Mouse (Mus musculus) heart, embryonic 15.5 days (tissue): Measurements from ENCODE around the gene Actl6b. TPM values are rescaled to one million over a fixed set of nuclear protein-coding genes. Genes with fewer than 3 reads are reported as not detected.

Experiments used
- ATAC-seq: fragments of 200-750 bp; cut with Nextera tagmentation; replicated peaks from 2 replicates; pipeline ENCODE4 v1.8.0; 2017; ENCODE audit warnings: low read depth, moderate TSS enrichment; ENCODE audit not compliant: insufficient number of reproducible peaks, insufficient read depth, low FRiP score
- H3K27ac ChIP-seq: fragments of 300-500 bp; sonication (generic); 2 replicates; pipeline ENCODE4 v1.5.1; 2015; ENCODE audit warnings: mild to moderate bottlenecking, inconsistent platforms
- H3K27me3 ChIP-seq: fragments of 300-500 bp; sonication (generic); 2 replicates; pipeline ENCODE4 v1.6.1; 2015; ENCODE audit warnings: inconsistent platforms
- H3K36me3 ChIP-seq: fragments of 300-500 bp; sonication (generic); 2 replicates; pipeline ENCODE4 v1.6.1; 2015; ENCODE audit warnings: mild to moderate bottlenecking, inconsistent platforms
- H3K4me1 ChIP-seq: fragments of 300-500 bp; sonication (generic); replicated peaks from 2 replicates; pipeline ENCODE4 v1.6.1; 2015; ENCODE audit warnings: inconsistent platforms
- H3K4me2 ChIP-seq: fragments of 300-500 bp; sonication (generic); 2 replicates; pipeline ENCODE4 v1.6.1; 2015; ENCODE audit warnings: inconsistent platforms, mild to moderate bottlenecking, moderate library complexity
- H3K4me3 ChIP-seq: fragments of 300-500 bp; sonication (generic); 2 replicates; pipeline ENCODE4 v1.5.1; 2015; ENCODE audit warnings: mild to moderate bottlenecking, inconsistent platforms
- H3K9ac ChIP-seq: fragments of 300-500 bp; sonication (generic); 2 replicates; pipeline ENCODE4 v1.6.1; 2015; ENCODE audit warnings: mild to moderate bottlenecking, inconsistent platforms
- H3K9me3 ChIP-seq: fragments of 300-500 bp; sonication (generic); replicated peaks from 2 replicates; pipeline ENCODE4 v1.6.1; 2016; ENCODE audit warnings: inconsistent platforms
- WGBS: fragments of 180-500 bp; shearing (Covaris S2); methylation state at CpG from one replicate; pipeline ENCODE4 v1.1.7; 2015; ENCODE audit warnings: mixed read lengths; 5-methylcytosine and 5-hydroxymethylcytosine counted together
- polyA plus RNA-seq: library from polyadenylated mRNA; unstranded; fragments of >200 nt; fragmentation: Nextera tagmentation; extraction: Ambion mirVana; gene quantifications from 2 replicates; pipeline ENCODE4 v1.2.1, GENCODE M21; 2015

Gene Actl6b
- polyA plus RNA-seq, 1 experiment from 2014 or later: 0.13 TPM

- WGBS: 80% methylated on average over 9 of the region's 9 CpGs
- H3K36me3 ChIP-seq: peaks cover 83% of the 10 kb centered on the region
- no peak for ATAC-seq
- no peaks in the 10 kb centered on the region for H3K27me3 ChIP-seq
- H3K9me3 ChIP-seq: no peaks in the 10 kb centered on the region
- no peak overlapping the region for H3K9ac ChIP-seq
- H3K27ac ChIP-seq: no peak overlapping the region
- H3K4me1 ChIP-seq: peaks cover 13% of the 10 kb centered on the region
- H3K4me2 ChIP-seq: no peak overlapping the region
- H3K4me3 ChIP-seq: no peak overlapping the region
Measured at GRCm38 (mm10) chr5:137521861-137522260, 31.5 kb upstream of the Actl6b start.

DNA sequence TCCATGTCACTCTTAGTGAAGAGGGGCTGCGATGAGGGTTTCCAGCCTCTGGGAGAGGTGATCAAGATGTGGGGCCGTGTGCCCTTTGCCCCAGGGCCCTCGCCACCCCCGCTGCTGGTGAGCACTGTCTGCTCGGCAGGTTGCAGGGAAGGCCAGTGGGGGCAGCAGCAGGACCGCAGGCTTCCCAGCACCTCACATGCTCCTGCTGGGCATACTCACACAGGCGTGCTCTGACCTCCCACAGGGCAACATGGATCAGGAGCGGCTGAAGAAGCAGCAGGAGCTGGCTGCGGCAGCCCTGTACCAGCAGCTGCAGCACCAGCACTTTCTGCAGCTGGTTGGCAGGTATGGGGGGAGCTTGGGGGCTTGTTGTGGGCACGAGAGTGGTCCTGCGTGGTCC, 30.6 kb upstream of the Actl6b start:
- no peak overlapping the region for H3K4me2 ChIP-seq
- ATAC-seq: no peak
- H3K4me1 ChIP-seq: peaks cover 16% of the 10 kb centered on the region
- H3K9ac ChIP-seq: no peak overlapping the region
- H3K27ac ChIP-seq: no peak overlapping the region
- H3K9me3 ChIP-seq: no peaks in the 10 kb centered on the region
- H3K36me3 ChIP-seq: peaks cover 90% of the 10 kb centered on the region
- WGBS: 78% methylated on average over 11 of the region's 11 CpGs
- no peaks in the 10 kb centered on the region for H3K27me3 ChIP-seq
- H3K4me3 ChIP-seq: no peak overlapping the region

GRCm38 (mm10) chr5:137523396-137524250, 29.7 kb upstream of the Actl6b start:
- no peak for ATAC-seq
- Histone ChIP-seq H3K9ac (no peak overlapping the region), H3K9me3 (no peaks in the 10 kb centered on the region), H3K4me3 (no peak overlapping the region), H3K36me3 (peaks cover 95% of the 10 kb centered on the region), H3K4me1 (peaks cover 22% of the 10 kb centered on the region), H3K27me3 (no peaks in the 10 kb centered on the region), H3K27ac (no peak overlapping the region), H3K4me2 (no peak overlapping the region)
- 82% methylated on average over 25 of the region's 25 CpGs for WGBS

- WGBS: 84% methylated on average over 8 of the region's 8 CpGs
- Histone ChIP-seq H3K9me3 (no peaks in the 10 kb centered on the region), H3K4me2 (no peak overlapping the region), H3K4me1 (peaks cover 26% of the 10 kb centered on the region), H3K36me3 (peaks cover 95% of the 10 kb centered on the region), H3K27me3 (no peaks in the 10 kb centered on the region), H3K9ac (no peak overlapping the region), H3K27ac (no peak overlapping the region), H3K4me3 (no peak overlapping the region)
- ATAC-seq: no peak
Measured at GRCm38 (mm10) chr5:137524251-137524515, 29.1 kb upstream of the Actl6b start.

DNA sequence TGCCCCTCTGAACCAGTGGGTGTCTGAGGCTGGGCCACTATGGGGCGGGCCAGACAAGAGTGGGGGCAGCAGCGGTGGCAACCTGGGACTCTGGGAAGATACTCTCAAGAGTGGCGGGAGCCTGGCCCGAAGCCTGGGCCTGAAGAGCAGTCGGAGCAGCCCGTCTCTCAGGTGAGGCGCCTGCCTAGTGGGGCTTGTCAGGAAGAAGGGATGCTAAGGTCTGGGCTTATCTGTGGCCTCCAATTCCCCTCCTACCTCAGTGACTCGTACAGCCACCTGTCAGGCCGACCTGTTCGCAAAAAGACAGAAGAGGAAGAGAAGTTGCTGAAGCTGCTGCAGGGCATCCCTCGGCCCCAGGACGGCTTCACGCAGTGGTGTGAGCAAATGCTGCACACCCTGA, 28.6 kb upstream of the Actl6b start:
- Histone ChIP-seq H3K9me3 (no peaks in the 10 kb centered on the region), H3K4me1 (peaks cover 31% of the 10 kb centered on the region), H3K36me3 (peaks cover 95% of the 10 kb centered on the region), H3K9ac (no peak overlapping the region), H3K27me3 (no peaks in the 10 kb centered on the region), H3K4me2 (no peak overlapping the region), H3K4me3 (no peak overlapping the region), H3K27ac (no peak overlapping the region)
- 82% methylated on average over 13 of the region's 13 CpGs for WGBS
- no peak for ATAC-seq

GRCm38 (mm10) chr5:137525511-137525910, 27.8 kb upstream of the Actl6b start:
- Histone ChIP-seq H3K9ac (no peak overlapping the region), H3K27me3 (no peaks in the 10 kb centered on the region), H3K4me2 (no peak overlapping the region), H3K36me3 (peaks cover 88% of the 10 kb centered on the region), H3K4me3 (no peak overlapping the region), H3K4me1 (peaks cover 40% of the 10 kb centered on the region), H3K9me3 (no peaks in the 10 kb centered on the region), H3K27ac (no peak overlapping the region)
- 76% methylated on average over 16 of the region's 16 CpGs for WGBS
- ATAC-seq: no peak

DNA sequence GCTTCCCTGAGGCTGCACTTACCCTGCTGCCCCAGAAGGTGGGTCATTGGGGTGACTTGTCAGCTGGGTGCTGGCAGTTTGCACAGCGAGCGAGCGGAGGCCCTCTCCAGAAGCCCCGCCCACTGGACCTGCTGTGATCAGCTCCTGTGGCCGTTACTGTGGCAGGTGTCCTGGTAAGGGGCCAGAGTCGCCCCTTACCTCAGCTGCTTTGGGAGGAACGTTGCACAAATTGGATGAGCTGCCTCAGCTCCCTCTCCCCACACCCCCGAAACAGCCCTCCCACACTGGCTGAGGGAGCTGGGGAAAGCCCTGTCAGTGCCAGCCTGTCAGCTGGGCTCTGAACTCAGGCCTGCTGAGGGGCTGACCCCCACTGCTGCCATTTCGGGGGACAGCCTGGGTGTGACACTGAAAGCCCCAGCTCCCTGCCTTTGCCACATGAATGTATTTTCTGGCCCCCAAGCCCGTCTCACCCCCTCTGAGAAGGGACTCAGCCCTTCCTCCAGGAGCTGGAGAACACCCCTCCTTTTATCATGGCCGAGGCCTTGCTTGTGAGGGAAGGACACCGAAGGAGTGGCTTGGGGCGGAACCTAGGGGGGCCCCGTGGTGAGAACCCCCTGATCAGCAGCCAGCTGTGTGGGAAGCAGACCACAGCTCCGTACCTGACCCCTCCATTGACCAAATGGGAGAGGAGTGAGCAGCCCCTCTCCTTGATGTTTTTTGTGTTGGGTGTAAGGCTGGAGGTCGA, 27.0 kb upstream of the Actl6b start:
- Histone ChIP-seq H3K9ac (peak overlapping the region; percentile 7; the same call in 1 of the 2 replicates), H3K4me1 (peaks cover 47% of the 10 kb centered on the region)
- ATAC-seq: no peak

GRCm38 (mm10) chr5:137527413-137527812, 25.9 kb upstream of the Actl6b start:
- Histone ChIP-seq H3K9me3 (no peaks in the 10 kb centered on the region), H3K36me3 (peaks cover 69% of the 10 kb centered on the region), H3K27ac (no peak overlapping the region), H3K4me3 (no peak overlapping the region), H3K4me2 (no peak overlapping the region), H3K4me1 (peaks cover 47% of the 10 kb centered on the region), H3K9ac (no peak overlapping the region), H3K27me3 (no peaks in the 10 kb centered on the region)
- WGBS: 71% methylated on average over 1 of the region's 1 CpGs
- no peak for ATAC-seq

More for the DNA sequence above, 27.0 kb upstream of the Actl6b start:
- Histone ChIP-seq H3K4me2 (no peak overlapping the region), H3K4me3 (no peak overlapping the region), H3K27ac (peak overlapping the region; percentile 41), H3K9me3 (no peaks in the 10 kb centered on the region), H3K27me3 (no peaks in the 10 kb centered on the region), H3K36me3 (peaks cover 79% of the 10 kb centered on the region)
- 45% methylated on average over 16 of the region's 16 CpGs for WGBS

- no peaks in the 10 kb centered on the region for H3K27me3 ChIP-seq
- H3K4me1 ChIP-seq: peaks cover 47% of the 10 kb centered on the region
- 78% methylated on average over 22 of the region's 22 CpGs for WGBS
- no peak overlapping the region for H3K4me3 ChIP-seq
- H3K4me2 ChIP-seq: no peak overlapping the region
- ATAC-seq: no peak
- H3K9ac ChIP-seq: no peak overlapping the region
- no peaks in the 10 kb centered on the region for H3K9me3 ChIP-seq
- peaks cover 59% of the 10 kb centered on the region for H3K36me3 ChIP-seq
- no peak overlapping the region for H3K27ac ChIP-seq
Measured at GRCm38 (mm10) chr5:137528247-137528968, 24.9 kb upstream of the Actl6b start.

DNA sequence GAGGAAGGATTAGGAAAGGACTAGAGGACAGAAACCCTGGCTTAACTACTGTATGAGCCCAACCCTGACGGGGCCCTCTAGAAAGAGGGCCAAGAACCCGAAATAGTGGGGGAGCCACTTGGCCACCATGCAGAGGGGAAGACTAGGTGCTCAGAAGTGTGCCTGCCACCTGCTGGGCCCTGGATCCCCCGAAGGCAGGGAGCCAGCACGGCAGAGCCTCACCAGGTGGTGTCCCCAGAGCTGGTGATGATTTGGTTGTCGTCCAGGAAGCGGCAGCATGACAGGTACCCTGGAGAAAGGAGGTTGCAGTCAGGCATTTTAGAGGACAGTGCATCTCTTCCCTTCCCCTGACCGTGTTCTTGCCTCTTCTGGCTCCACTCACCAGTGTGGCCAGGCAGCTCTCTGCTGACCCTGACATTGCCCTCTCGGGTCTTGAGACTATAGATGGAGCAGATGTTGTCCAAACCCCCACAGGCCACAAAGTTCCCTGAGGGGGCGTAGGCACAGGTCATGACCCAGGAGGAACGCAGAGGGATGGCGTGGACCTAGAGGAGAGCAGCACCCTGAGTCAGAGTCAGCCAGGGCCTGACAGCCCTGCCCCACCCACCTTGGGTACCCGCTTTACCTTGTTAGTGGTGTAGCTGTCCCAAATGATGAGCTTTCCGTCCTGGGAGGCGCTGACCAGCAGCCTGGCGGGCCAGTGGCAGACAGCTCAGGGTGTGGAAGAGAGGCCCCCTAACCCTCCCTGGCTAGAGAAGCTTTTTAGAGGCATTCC, 23.9 kb upstream of the Actl6b start:
- Histone ChIP-seq H3K36me3 (peaks cover 49% of the 10 kb centered on the region), H3K4me2 (peak overlapping the region; percentile 91), H3K9ac (no peak overlapping the region), H3K27me3 (no peaks in the 10 kb centered on the region), H3K4me3 (no peak overlapping the region), H3K9me3 (no peaks in the 10 kb centered on the region), H3K27ac (peak overlapping the region; percentile 94; the same call in 1 of the 2 replicates), H3K4me1 (peaks cover 51% of the 10 kb centered on the region)
- WGBS: 78% methylated on average over 15 of the region's 15 CpGs
- no peak for ATAC-seq

- H3K4me1 ChIP-seq: peaks cover 51% of the 10 kb centered on the region
- H3K9ac ChIP-seq: peak overlapping the region; percentile 87; the same call in 1 of the 2 replicates
- H3K27ac ChIP-seq: peak overlapping the region; percentile 94
- peak overlapping the region; percentile 82 for H3K4me3 ChIP-seq
- peak overlapping the region; percentile 91 for H3K4me2 ChIP-seq
- 79% methylated on average over 8 of the region's 8 CpGs for WGBS
- no peaks in the 10 kb centered on the region for H3K27me3 ChIP-seq
- H3K9me3 ChIP-seq: no peaks in the 10 kb centered on the region
- peaks cover 42% of the 10 kb centered on the region for H3K36me3 ChIP-seq
- ATAC-seq: no peak
Measured at GRCm38 (mm10) chr5:137530075-137530474, 23.2 kb upstream of the Actl6b start.
